Mouse (Mus musculus) stomach, embryonic 16.5 days (tissue): Measurements from ENCODE around the gene Yap1. TPM values are rescaled to one million over a fixed set of nuclear protein-coding genes. Genes with fewer than 3 reads are reported as not detected.

Source experiments
- ATAC-seq: fragments of 200-750 bp; cut with Nextera tagmentation; 2 replicates; pipeline ENCODE4 v1.8.0; 2017; ENCODE audit warnings: moderate number of reproducible peaks, moderate TSS enrichment; ENCODE audit not compliant: insufficient read depth, low FRiP score
- H3K27ac ChIP-seq: fragments of 300-500 bp; sonication (generic); 2 replicates; pipeline ENCODE4 v1.5.1; 2014; ENCODE audit warnings: low read length
- H3K27me3 ChIP-seq: fragments of 300-500 bp; sonication (generic); 2 replicates; pipeline ENCODE4 v1.6.1; 2014; ENCODE audit warnings: low read length, control low read depth, mixed read lengths; ENCODE audit not compliant: control insufficient read depth, insufficient read depth
- H3K36me3 ChIP-seq: fragments of 300-500 bp; sonication (generic); 2 replicates; pipeline ENCODE4 v1.6.1; 2014; ENCODE audit warnings: low read length; ENCODE audit not compliant: control insufficient read depth, insufficient read depth
- H3K4me1 ChIP-seq: fragments of 300-500 bp; sonication (generic); 2 replicates; pipeline ENCODE4 v1.6.1; 2014; ENCODE audit warnings: low read length, control low read depth, mixed read lengths; ENCODE audit not compliant: control insufficient read depth, insufficient read depth
- H3K4me2 ChIP-seq: fragments of 300-500 bp; sonication (generic); 2 replicates; pipeline ENCODE4 v1.6.1; 2014; ENCODE audit warnings: low read depth, low read length, mixed read lengths
- H3K4me3 ChIP-seq: fragments of 300-500 bp; sonication (generic); replicated peaks from 2 replicates; pipeline ENCODE4 v1.5.1; 2014; ENCODE audit warnings: mild to moderate bottlenecking, low read length
- H3K9ac ChIP-seq: fragments of 300-500 bp; sonication (generic); 2 replicates; pipeline ENCODE4 v1.6.1; 2014; ENCODE audit warnings: low read length
- H3K9me3 ChIP-seq: fragments of 300-500 bp; sonication (generic); replicated peaks from 2 replicates; pipeline ENCODE4 v1.6.1; 2016; ENCODE audit warnings: low read length, control low read depth; ENCODE audit not compliant: control insufficient read depth
- WGBS: fragments of 180-500 bp; shearing (Covaris S2); extraction: QIAGEN DNeasy Blood & Tissue Kit; methylation state at CpG from one replicate; pipeline ENCODE4 v1.1.7; 2014; 5-methylcytosine and 5-hydroxymethylcytosine counted together
- polyA plus RNA-seq: library from polyadenylated mRNA; unstranded; fragments of >200 nt; fragmentation: Nextera tagmentation; extraction: Ambion mirVana; gene quantifications from 2 replicates; pipeline ENCODE4 v1.2.1, GENCODE M21; 2015

Yap1 gene
- polyA plus RNA-seq, 1 experiment from 2014 or later: 23.8 TPM

DNA sequence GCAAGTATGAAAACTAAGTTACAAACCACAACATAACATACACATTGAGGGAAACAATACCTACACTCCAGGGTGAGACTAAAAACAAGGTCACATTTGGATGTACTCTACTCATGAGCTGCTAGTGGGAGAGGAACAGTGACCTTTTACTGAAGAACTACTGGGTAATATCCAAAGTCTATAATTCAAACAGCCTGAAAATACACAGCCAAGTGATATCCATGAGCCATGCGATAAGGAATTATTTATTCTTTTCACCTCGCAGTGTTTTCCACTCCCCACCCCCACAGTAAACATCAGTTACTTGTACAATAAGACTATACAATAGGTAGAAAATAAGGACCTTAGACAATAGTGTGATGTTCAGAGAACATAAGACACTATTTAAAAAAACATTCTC, 24.2 kb downstream of the Yap1 start:
- peaks cover 12% of the 10 kb centered on the region for H3K4me1 ChIP-seq
- no peak overlapping the region for H3K27ac ChIP-seq
- WGBS: 56% methylated on average over 2 of the region's 2 CpGs
- no peak overlapping the region for H3K4me3 ChIP-seq
- no peak overlapping the region for H3K4me2 ChIP-seq
- ATAC-seq: no peak
- no peaks in the 10 kb centered on the region for H3K36me3 ChIP-seq
- no peaks in the 10 kb centered on the region for H3K9me3 ChIP-seq
- H3K9ac ChIP-seq: no peak overlapping the region
- H3K27me3 ChIP-seq: no peaks in the 10 kb centered on the region

GRCm38 (mm10) chr9:7979153-7979916, 25.1 kb downstream of the Yap1 start:
- Histone ChIP-seq H3K9me3 (no peaks in the 10 kb centered on the region), H3K27me3 (no peaks in the 10 kb centered on the region), H3K9ac (no peak overlapping the region), H3K4me3 (no peak overlapping the region), H3K27ac (no peak overlapping the region), H3K36me3 (no peaks in the 10 kb centered on the region), H3K4me1 (peaks cover 9% of the 10 kb centered on the region), H3K4me2 (no peak overlapping the region)
- 78% methylated on average over 11 of the region's 11 CpGs for WGBS
- no peak for ATAC-seq

GRCm38 (mm10) chr9:7978502-7978901, 25.9 kb downstream of the Yap1 start:
- no peak overlapping the region for H3K27ac ChIP-seq
- peaks cover 4% of the 10 kb centered on the region for H3K4me1 ChIP-seq
- 84% methylated on average over 3 of the region's 3 CpGs for WGBS
- no peaks in the 10 kb centered on the region for H3K9me3 ChIP-seq
- no peak overlapping the region for H3K4me2 ChIP-seq
- no peaks in the 10 kb centered on the region for H3K36me3 ChIP-seq
- no peak overlapping the region for H3K4me3 ChIP-seq
- H3K27me3 ChIP-seq: no peaks in the 10 kb centered on the region
- H3K9ac ChIP-seq: no peak overlapping the region
- no peak for ATAC-seq

- Histone ChIP-seq H3K4me1 (peaks cover 4% of the 10 kb centered on the region), H3K4me2 (no peak overlapping the region), H3K9ac (no peak overlapping the region), H3K9me3 (no peaks in the 10 kb centered on the region), H3K27me3 (no peaks in the 10 kb centered on the region), H3K4me3 (no peak overlapping the region), H3K27ac (no peak overlapping the region), H3K36me3 (no peaks in the 10 kb centered on the region)
- 70% methylated on average over 5 of the region's 5 CpGs for WGBS
- ATAC-seq: no peak
Observed at GRCm38 (mm10) chr9:7977587-7977986, 26.8 kb downstream of the Yap1 start.

- ATAC-seq: no peak
- WGBS: 71% methylated on average over 2 of the region's 2 CpGs
- H3K4me3 ChIP-seq: no peak overlapping the region
- H3K27me3 ChIP-seq: no peaks in the 10 kb centered on the region
- no peak overlapping the region for H3K4me2 ChIP-seq
- no peak overlapping the region for H3K27ac ChIP-seq
- peaks cover 9% of the 10 kb centered on the region for H3K4me1 ChIP-seq
- H3K36me3 ChIP-seq: no peaks in the 10 kb centered on the region
- H3K9ac ChIP-seq: no peak overlapping the region
- H3K9me3 ChIP-seq: no peaks in the 10 kb centered on the region
Observed at GRCm38 (mm10) chr9:7971993-7972392, 32.4 kb downstream of the Yap1 start.

DNA sequence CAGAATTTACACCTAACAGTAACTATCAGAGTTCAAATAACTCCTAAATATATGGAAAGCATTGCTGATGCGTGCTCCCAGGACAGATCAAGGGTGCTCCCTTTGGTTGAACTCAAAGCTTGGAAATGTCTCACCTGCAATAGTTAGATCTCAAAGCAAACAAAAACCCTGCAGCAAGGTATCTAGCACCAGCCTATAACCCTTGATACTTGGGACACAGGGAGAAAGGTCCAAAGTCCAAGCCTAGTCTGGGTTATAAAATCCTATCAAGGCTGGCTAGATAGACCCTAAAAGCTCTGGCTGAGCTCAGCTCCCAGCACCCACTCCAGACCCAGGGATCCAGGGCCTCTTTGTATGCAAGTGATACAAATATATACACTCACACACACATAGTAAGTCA, 36.4 kb downstream of the Yap1 start:
- Histone ChIP-seq H3K27me3 (no peaks in the 10 kb centered on the region), H3K9me3 (no peaks in the 10 kb centered on the region), H3K9ac (no peak overlapping the region), H3K4me2 (no peak overlapping the region), H3K27ac (peak overlapping the region; percentile 48; the same call in 1 of the 2 replicates), H3K4me1 (peaks cover 21% of the 10 kb centered on the region), H3K4me3 (no peak overlapping the region), H3K36me3 (no peaks in the 10 kb centered on the region)
- ATAC-seq: peak; percentile 70; the same call in 1 of the 2 replicates
- WGBS: 71% methylated on average over 1 of the region's 1 CpGs

DNA sequence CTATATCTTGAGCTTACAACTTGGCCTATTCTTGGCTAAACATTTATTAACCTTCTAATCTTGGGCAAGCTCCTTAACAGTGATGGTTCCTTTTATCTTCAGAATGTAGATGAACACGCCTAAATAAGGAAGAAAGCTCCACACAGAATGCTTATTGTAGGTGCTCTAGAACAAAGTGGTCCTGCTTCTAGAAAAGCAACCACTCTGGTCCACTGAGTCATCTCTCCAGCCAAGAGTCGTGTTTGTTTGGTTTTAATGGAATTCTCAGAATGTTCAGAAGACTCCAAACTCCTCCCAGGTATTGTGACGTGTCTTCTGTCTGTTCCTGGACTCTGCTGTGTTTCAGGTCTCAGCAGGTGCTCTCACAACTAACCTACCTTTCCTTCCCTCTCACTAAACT, 38.8 kb downstream of the Yap1 start:
- H3K9ac ChIP-seq: no peak overlapping the region
- 54% methylated on average over 3 of the region's 3 CpGs for WGBS
- H3K4me3 ChIP-seq: no peak overlapping the region
- ATAC-seq: no peak
- no peaks in the 10 kb centered on the region for H3K9me3 ChIP-seq
- H3K4me2 ChIP-seq: no peak overlapping the region
- no peaks in the 10 kb centered on the region for H3K36me3 ChIP-seq
- H3K4me1 ChIP-seq: peaks cover 37% of the 10 kb centered on the region
- H3K27me3 ChIP-seq: no peaks in the 10 kb centered on the region
- H3K27ac ChIP-seq: no peak overlapping the region

- H3K36me3 ChIP-seq: no peaks in the 10 kb centered on the region
- no peak overlapping the region for H3K9ac ChIP-seq
- no peaks in the 10 kb centered on the region for H3K9me3 ChIP-seq
- H3K4me3 ChIP-seq: no peak overlapping the region
- H3K27ac ChIP-seq: no peak overlapping the region
- H3K4me1 ChIP-seq: peaks cover 44% of the 10 kb centered on the region
- 51% methylated on average over 2 of the region's 2 CpGs for WGBS
- H3K27me3 ChIP-seq: no peaks in the 10 kb centered on the region
- ATAC-seq: no peak
- no peak overlapping the region for H3K4me2 ChIP-seq
Observed at GRCm38 (mm10) chr9:7963867-7964266, 40.5 kb downstream of the Yap1 start.

DNA sequence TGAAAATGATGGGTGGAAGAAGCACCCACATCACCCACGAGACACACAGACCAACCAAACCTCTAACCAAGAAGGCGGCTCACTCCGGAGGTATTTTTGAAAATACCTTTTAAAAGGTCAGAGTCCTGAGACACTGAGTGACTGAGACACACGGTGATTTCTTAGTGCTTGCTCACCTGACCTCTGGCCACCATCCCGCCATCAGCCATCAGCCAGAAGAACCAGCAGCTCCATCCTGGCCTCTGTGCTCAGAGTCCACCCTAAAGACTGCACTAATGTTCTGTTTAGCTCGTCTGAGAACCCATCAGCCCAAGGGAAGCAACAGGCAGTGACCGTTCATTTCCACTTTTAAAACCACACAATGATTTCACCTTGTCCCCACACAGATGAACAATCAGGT, 41.5 kb downstream of the Yap1 start:
- H3K4me3 ChIP-seq: no peak overlapping the region
- ATAC-seq: no peak
- no peak overlapping the region for H3K4me2 ChIP-seq
- H3K27me3 ChIP-seq: no peaks in the 10 kb centered on the region
- no peaks in the 10 kb centered on the region for H3K36me3 ChIP-seq
- H3K9me3 ChIP-seq: no peaks in the 10 kb centered on the region
- H3K4me1 ChIP-seq: peaks cover 39% of the 10 kb centered on the region
- 74% methylated on average over 7 of the region's 7 CpGs for WGBS
- no peak overlapping the region for H3K9ac ChIP-seq
- no peak overlapping the region for H3K27ac ChIP-seq
